Mouse (Mus musculus): ENCODE results near the gene Otx2.

DNA sequence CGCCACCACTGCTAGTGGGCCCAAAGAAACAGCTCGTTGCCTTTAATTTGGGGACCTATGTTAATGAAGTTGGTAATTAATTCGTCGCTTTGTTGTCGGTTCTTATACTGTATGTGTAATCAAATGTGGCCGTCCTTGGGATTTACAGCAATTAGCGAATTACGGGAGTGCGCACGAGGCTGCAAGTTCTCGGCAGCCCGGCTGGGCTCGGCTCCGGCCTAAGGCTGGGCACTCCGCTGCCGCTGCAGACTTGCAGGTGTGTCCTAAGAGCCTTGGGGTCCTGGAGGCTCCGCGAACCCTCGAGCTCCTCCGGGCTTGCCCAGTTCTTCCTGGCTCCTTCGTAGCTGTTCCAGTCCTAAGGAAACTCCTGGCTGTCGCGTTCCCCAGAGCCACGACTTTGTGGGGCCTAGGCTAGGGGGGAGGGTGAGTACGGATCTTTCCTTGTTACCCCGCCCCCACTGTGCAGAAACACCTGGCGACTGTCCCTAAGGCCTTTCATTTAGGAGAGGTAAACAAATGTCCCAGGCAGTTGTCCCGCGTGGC lies 4.8 kb downstream of the Otx2 start:
- no peak for TF ChIP-seq CTCF (IDR thresholded peaks at IDR 0.05 in 2 of 3, conservative IDR thresholded peaks at IDR 0.05 in 1 of 3; ENCODE audit: control insufficient read depth in 1 of 3, insufficient read depth in 1 of 3, low read depth in 2 of 3, low read length in 3 of 3, poor library complexity in 1 of 3, severe bottlenecking in 1 of 3)
- TF ChIP-seq RAD21 (IDR thresholded peaks at IDR 0.05; ENCODE audit: low read depth, low read length): no peak
- TF ChIP-seq POLR2A (IDR thresholded peaks at IDR 0.05; ENCODE audit: control insufficient read depth in 1 of 2, insufficient read depth in 1 of 2, low read depth in 1 of 2, low read length in 2 of 2, poor library complexity in 1 of 2): no peak
- TF ChIP-seq USF1 (IDR thresholded peaks at IDR 0.05; ENCODE audit: low read depth, low read length): no peak
- no peak for TF ChIP-seq E2F4 (IDR thresholded peaks at IDR 0.05; ENCODE audit: borderline replicate concordance, low read depth, low read length)
- no peak for TF ChIP-seq GATA1 (IDR thresholded peaks at IDR 0.05; ENCODE audit: low read depth, low read length)
- no peak for TF ChIP-seq ZMIZ1 (IDR thresholded peaks at IDR 0.05; ENCODE audit: low read depth, low read length)
